Mouse (Mus musculus) midbrain, embryonic 16.5 days (tissue): ENCODE results near the gene Gm10401. TPM values are rescaled to one million over a fixed set of nuclear protein-coding genes. Genes with fewer than 3 reads are reported as not detected.
"Not testable (repeated sequence)": the region's sequence is repeated elsewhere in the genome, so short reads cannot be mapped to it uniquely, and the experiment has no call there.

ENCODE experiments used
- ATAC-seq: fragments of 200-750 bp; cut with Nextera tagmentation; 2 replicates; pipeline ENCODE4 v1.8.0; 2017; ENCODE audit warnings: moderate TSS enrichment
- H3K27ac ChIP-seq: fragments of 300-500 bp; sonication (generic); 2 replicates; pipeline ENCODE4 v1.5.1; 2014; ENCODE audit warnings: mild to moderate bottlenecking, low read length, mixed read lengths
- H3K27me3 ChIP-seq: fragments of 300-500 bp; sonication (generic); 2 replicates; pipeline ENCODE4 v1.6.1; 2014; ENCODE audit warnings: low read depth, low read length, mixed read lengths; ENCODE audit not compliant: control insufficient read depth, insufficient read depth
- H3K36me3 ChIP-seq: fragments of 300-500 bp; sonication (generic); 2 replicates; pipeline ENCODE4 v1.6.1; 2014; ENCODE audit warnings: mild to moderate bottlenecking, low read length, moderate library complexity, mixed read lengths; ENCODE audit not compliant: control insufficient read depth, insufficient read depth
- H3K4me1 ChIP-seq: fragments of 300-500 bp; sonication (generic); 2 replicates; pipeline ENCODE4 v1.6.1; 2014; ENCODE audit warnings: mild to moderate bottlenecking, low read length, mixed read lengths; ENCODE audit not compliant: control insufficient read depth, insufficient read depth
- H3K4me2 ChIP-seq: fragments of 300-500 bp; sonication (generic); 2 replicates; pipeline ENCODE4 v1.6.1; 2014; ENCODE audit warnings: mild to moderate bottlenecking, low read length, mixed read lengths
- H3K4me3 ChIP-seq: fragments of 300-500 bp; sonication (generic); 2 replicates; pipeline ENCODE4 v1.5.1; 2014; ENCODE audit warnings: low read depth, mild to moderate bottlenecking, low read length, moderate library complexity, mixed read lengths
- H3K9ac ChIP-seq: fragments of 300-500 bp; sonication (generic); 2 replicates; pipeline ENCODE4 v1.6.1; 2014; ENCODE audit warnings: low read depth, low read length, mixed read lengths
- H3K9me3 ChIP-seq: fragments of 300-500 bp; sonication (generic); replicated peaks from 2 replicates; pipeline ENCODE4 v1.6.1; 2014; ENCODE audit warnings: mild to moderate bottlenecking, low read length, mixed read lengths; ENCODE audit not compliant: control insufficient read depth, poor library complexity, severe bottlenecking
- WGBS: fragments of 180-500 bp; shearing (Covaris S2); extraction: QIAGEN DNeasy Blood & Tissue Kit; methylation state at CpG from one replicate; pipeline ENCODE4 v1.1.7; 2014; 5-methylcytosine and 5-hydroxymethylcytosine counted together
- polyA plus RNA-seq: library from polyadenylated mRNA; unstranded; fragments of >200 nt; fragmentation: Nextera tagmentation; extraction: Ambion mirVana; gene quantifications from 2 replicates; pipeline ENCODE4 v1.2.1, GENCODE M21; 2015

Gm10401 gene
- polyA plus RNA-seq, 1 experiment from 2014 or later, result 43.1 TPM

GRCm38 (mm10) chr5:115081636-115082035, 16.5 kb downstream of the Gm10401 start:
- Histone ChIP-seq H3K4me2 (no peak overlapping the region), H3K36me3 (peaks cover 11% of the 10 kb centered on the region), H3K9me3 (no peaks in the 10 kb centered on the region), H3K27ac (no peak overlapping the region), H3K27me3 (no peaks in the 10 kb centered on the region), H3K9ac (no peak overlapping the region), H3K4me1 (no peaks in the 10 kb centered on the region), H3K4me3 (no peak overlapping the region)
- WGBS, result 91% methylated on average over 5 of the region's 5 CpGs
- ATAC-seq, result no peak

- no peaks in the 10 kb centered on the region for H3K27me3 ChIP-seq
- ATAC-seq, result no peak
- no peaks in the 10 kb centered on the region for H3K4me1 ChIP-seq
- H3K4me3 ChIP-seq, result no peak overlapping the region
- H3K27ac ChIP-seq, result no peak overlapping the region
- H3K9ac ChIP-seq, result no peak overlapping the region
- H3K36me3 ChIP-seq, result peaks cover 4% of the 10 kb centered on the region; the same call in 1 of the 2 replicates
- no peak overlapping the region for H3K4me2 ChIP-seq
- WGBS, result 54% methylated on average over 5 of the region's 5 CpGs
- H3K9me3 ChIP-seq, result no peaks in the 10 kb centered on the region
Observed at GRCm38 (mm10) chr5:115076144-115076901, 21.8 kb downstream of the Gm10401 start.

- Histone ChIP-seq H3K4me3 (no peak overlapping the region), H3K4me2 (no peak overlapping the region), H3K9ac (no peak overlapping the region), H3K27ac (no peak overlapping the region), H3K9me3 (no peaks in the 10 kb centered on the region), H3K27me3 (no peaks in the 10 kb centered on the region), H3K36me3 (peaks cover 4% of the 10 kb centered on the region; the same call in 1 of the 2 replicates), H3K4me1 (no peaks in the 10 kb centered on the region)
- 88% methylated on average over 4 of the region's 4 CpGs for WGBS
- ATAC-seq, result no peak
Observed at GRCm38 (mm10) chr5:115074749-115075148, 23.3 kb downstream of the Gm10401 start.

DNA sequence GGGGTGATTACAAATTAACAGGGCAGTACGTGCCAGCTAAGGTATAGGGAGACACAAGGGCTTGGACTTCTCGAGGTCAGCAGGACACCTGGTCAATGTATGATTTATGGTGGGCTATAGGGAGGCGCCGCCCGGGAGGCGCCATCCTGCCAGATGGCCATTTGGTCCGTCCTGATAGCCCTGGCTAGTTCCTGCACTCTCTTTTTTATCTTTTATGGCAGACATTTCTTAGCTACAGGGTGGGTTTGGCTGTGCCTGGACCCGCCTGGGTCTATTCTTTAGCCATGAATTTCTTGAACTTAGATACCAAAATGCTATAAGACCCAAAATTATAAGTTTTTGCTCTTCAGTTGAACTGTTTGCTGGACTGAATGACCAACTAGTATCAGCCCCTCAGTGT, 24.8 kb downstream of the Gm10401 start:
- 74% methylated on average over 6 of the region's 8 CpGs for WGBS
- not testable (repeated sequence) for H3K4me3 ChIP-seq, H3K36me3 ChIP-seq, ATAC-seq, H3K27ac ChIP-seq, H3K4me1 ChIP-seq, H3K9ac ChIP-seq, H3K9me3 ChIP-seq, H3K27me3 ChIP-seq, H3K4me2 ChIP-seq

DNA sequence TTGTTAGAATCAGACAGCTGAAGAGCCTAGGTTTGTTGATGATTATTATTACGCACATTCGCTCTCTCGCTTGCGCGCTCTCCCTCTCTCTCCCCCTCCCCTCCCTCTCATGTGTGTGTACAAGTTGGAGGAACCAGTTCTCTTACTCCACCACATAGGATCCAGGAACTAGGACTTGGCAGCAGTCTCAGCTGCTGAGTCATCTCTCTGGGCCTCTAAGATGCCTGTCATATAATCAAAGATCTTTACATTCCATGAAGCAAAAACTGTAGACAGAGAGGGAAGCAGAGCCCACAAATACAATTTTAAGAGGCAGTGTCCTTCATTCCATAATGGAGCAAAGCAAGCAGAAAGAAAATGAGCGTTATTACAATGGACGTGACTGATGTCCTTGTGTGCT, 26.0 kb downstream of the Gm10401 start:
- no peaks in the 10 kb centered on the region for H3K27me3 ChIP-seq
- WGBS, result 90% methylated on average over 7 of the region's 7 CpGs
- H3K9me3 ChIP-seq, result no peaks in the 10 kb centered on the region
- no peak overlapping the region for H3K9ac ChIP-seq
- no peak overlapping the region for H3K27ac ChIP-seq
- 0 out of 2 replicates have a peak, but pooled peaks cover 3% of the 10 kb centered on the region for H3K4me1 ChIP-seq
- H3K36me3 ChIP-seq, result peaks cover 4% of the 10 kb centered on the region; the same call in 1 of the 2 replicates
- no peak overlapping the region for H3K4me3 ChIP-seq
- ATAC-seq, result no peak
- H3K4me2 ChIP-seq, result no peak overlapping the region

- no peak overlapping the region for H3K4me3 ChIP-seq
- no peaks in the 10 kb centered on the region for H3K27me3 ChIP-seq
- no peak for ATAC-seq
- WGBS, result 91% methylated on average over 11 of the region's 11 CpGs
- no peak overlapping the region for H3K9ac ChIP-seq
- H3K36me3 ChIP-seq, result peaks cover 4% of the 10 kb centered on the region; the same call in 1 of the 2 replicates
- H3K4me1 ChIP-seq, result 0 out of 2 replicates have a peak, but pooled peaks cover 3% of the 10 kb centered on the region
- H3K9me3 ChIP-seq, result no peaks in the 10 kb centered on the region
- H3K4me2 ChIP-seq, result no peak overlapping the region
- no peak overlapping the region for H3K27ac ChIP-seq
Observed at GRCm38 (mm10) chr5:115071096-115071901, 26.8 kb downstream of the Gm10401 start.

DNA sequence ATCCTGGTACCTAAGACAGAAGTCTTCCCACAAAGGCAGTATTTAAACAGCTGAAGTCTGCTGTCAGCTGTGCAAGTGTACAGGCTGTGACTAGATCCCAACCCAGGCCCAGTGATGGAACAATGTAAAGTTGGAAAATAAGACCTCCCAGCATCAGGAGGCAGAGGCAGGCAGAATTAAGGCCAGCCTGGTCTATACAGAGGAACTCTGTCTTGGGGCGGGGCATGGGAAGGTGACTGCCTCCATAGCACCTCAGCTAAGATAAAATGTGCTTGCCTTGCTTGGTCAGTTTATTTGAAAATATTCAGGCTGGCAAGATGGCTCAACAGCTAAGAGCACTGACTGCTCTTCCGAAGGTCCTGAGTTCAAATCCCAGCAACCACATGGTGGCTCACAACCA, 27.6 kb downstream of the Gm10401 start:
- Histone ChIP-seq H3K4me1 (0 out of 2 replicates have a peak, but pooled peaks cover 3% of the 10 kb centered on the region), H3K9ac (no peak overlapping the region), H3K27ac (no peak overlapping the region), H3K36me3 (peaks cover 2% of the 10 kb centered on the region; the same call in 1 of the 2 replicates), H3K9me3 (no peaks in the 10 kb centered on the region), H3K4me2 (no peak overlapping the region), H3K4me3 (no peak overlapping the region), H3K27me3 (no peaks in the 10 kb centered on the region)
- ATAC-seq, result no peak
- 100% methylated on average over 2 of the region's 2 CpGs for WGBS

DNA sequence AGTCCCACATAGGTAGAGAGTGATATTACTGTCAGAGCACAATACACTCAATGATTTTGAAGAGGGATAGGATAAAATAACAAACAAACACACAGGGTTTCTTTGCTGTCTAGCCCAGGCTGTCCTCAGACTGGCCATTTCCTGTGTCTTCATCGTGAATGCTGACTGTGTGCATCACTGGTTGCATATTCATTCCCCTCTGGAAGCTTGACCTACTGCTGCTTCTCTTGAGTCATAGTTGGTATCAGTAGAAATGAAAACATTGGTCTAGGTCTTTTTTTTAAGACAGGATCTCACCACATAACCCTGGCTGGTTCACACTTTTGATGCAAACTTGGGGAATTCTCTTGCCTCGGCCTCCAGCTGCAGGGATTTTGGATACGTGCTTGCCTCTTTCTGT, 28.5 kb downstream of the Gm10401 start:
- H3K9me3 ChIP-seq, result no peaks in the 10 kb centered on the region
- H3K36me3 ChIP-seq, result no peaks in the 10 kb centered on the region
- 0 out of 2 replicates have a peak, but pooled peaks cover 3% of the 10 kb centered on the region for H3K4me1 ChIP-seq
- no peak for ATAC-seq
- H3K4me2 ChIP-seq, result no peak overlapping the region
- no peak overlapping the region for H3K27ac ChIP-seq
- no peak overlapping the region for H3K9ac ChIP-seq
- WGBS, result 93% methylated on average over 3 of the region's 3 CpGs
- no peaks in the 10 kb centered on the region for H3K27me3 ChIP-seq
- H3K4me3 ChIP-seq, result no peak overlapping the region
